Mouse (Mus musculus): ENCODE measurements around the gene Rpl9. TPM values are rescaled to one million over a fixed set of nuclear protein-coding genes. Genes with fewer than 3 reads are reported as not detected.

Gene Rpl9
- polyA plus RNA-seq, 1 experiment from 2014 or later, result 990 TPM

GRCm38 (mm10) chr5:65340167-65340566, 51.1 kb downstream of the Rpl9 start:
- H3K4me1 ChIP-seq (ENCODE audit: insufficient read depth, low read length), result peaks cover 4% of the 10 kb centered on the region
- no peak overlapping the region for H3K4me3 ChIP-seq (ENCODE audit: low read length)
- H3K9me3 ChIP-seq (ENCODE audit: low read length), result no peaks in the 10 kb centered on the region
- no peaks in the 10 kb centered on the region for H3K27me3 ChIP-seq (ENCODE audit: insufficient read depth, low read length)
- ATAC-seq (ENCODE audit: low FRiP score, low TSS enrichment), result no peak
- H3K27ac ChIP-seq (ENCODE audit: low read length), result no peak overlapping the region
- no peak overlapping the region for H3K4me2 ChIP-seq (replicated peaks; ENCODE audit: low read depth, low read length)
- no peaks in the 10 kb centered on the region for H3K36me3 ChIP-seq (ENCODE audit: insufficient read depth, low read length)
- 62% methylated on average over 4 of the region's 4 CpGs for WGBS
- H3K9ac ChIP-seq (replicated peaks; ENCODE audit: low read length), result no peak overlapping the region

GRCm38 (mm10) chr5:65338394-65338793, 52.9 kb downstream of the Rpl9 start:
- Histone ChIP-seq H3K9me3 (ENCODE audit: low read length) (no peaks in the 10 kb centered on the region), H3K27ac (ENCODE audit: low read length) (no peak overlapping the region)
- ATAC-seq (ENCODE audit: low FRiP score, low TSS enrichment), result no peak

More at GRCm38 (mm10) chr5:65338394-65338793, 52.9 kb downstream of the Rpl9 start:
- WGBS, result 83% methylated on average over 6 of the region's 6 CpGs
- Histone ChIP-seq H3K9ac (replicated peaks; ENCODE audit: low read length) (no peak overlapping the region), H3K27me3 (ENCODE audit: insufficient read depth, low read length) (no peaks in the 10 kb centered on the region), H3K4me3 (ENCODE audit: low read length) (no peak overlapping the region), H3K4me1 (ENCODE audit: insufficient read depth, low read length) (peaks cover 8% of the 10 kb centered on the region), H3K4me2 (replicated peaks; ENCODE audit: low read depth, low read length) (no peak overlapping the region), H3K36me3 (ENCODE audit: insufficient read depth, low read length) (no peaks in the 10 kb centered on the region)

Other genes starting within 250 kb of the Rpl9 start
- gene Wdr19, start 191.7 kb downstream of the Rpl9 start, polyA plus RNA-seq (2015; fragmentation: Nextera tagmentation; extraction: Ambion mirVana), result 12.8 and 13.1 TPM in 2 replicates
- 70.8 and 87.8 TPM in 2 replicates for gene Rfc1, start 55.8 kb downstream of the Rpl9 start, polyA plus RNA-seq (2015; fragmentation: Nextera tagmentation; extraction: Ambion mirVana)
- 0.09 and 0.20 TPM in 2 replicates for gene Klb, start 43.1 kb downstream of the Rpl9 start, polyA plus RNA-seq (2015; fragmentation: Nextera tagmentation; extraction: Ambion mirVana)
- 67.2 and 71.4 TPM in 2 replicates for gene Lias, start 53 bp upstream of the Rpl9 start, polyA plus RNA-seq (2015; fragmentation: Nextera tagmentation; extraction: Ambion mirVana)
- gene Ugdh, start 44.5 kb upstream of the Rpl9 start, polyA plus RNA-seq (2015; fragmentation: Nextera tagmentation; extraction: Ambion mirVana), result 103 and 109 TPM in 2 replicates
- gene Gm43552, start 101.4 kb upstream of the Rpl9 start, polyA plus RNA-seq (2015; fragmentation: Nextera tagmentation; extraction: Ambion mirVana), result not detected in 2 replicates
- 101 and 106 TPM in 2 replicates for gene Smim14, start 145.7 kb upstream of the Rpl9 start, polyA plus RNA-seq (2015; fragmentation: Nextera tagmentation; extraction: Ambion mirVana)
- 158 and 173 TPM in 2 replicates for gene Ube2k, start 145.8 kb upstream of the Rpl9 start, polyA plus RNA-seq (2015; fragmentation: Nextera tagmentation; extraction: Ambion mirVana)

Data from kidney, embryonic 16.5 days (tissue).